Mouse (Mus musculus): ENCODE results near the gene Tmem253.

DNA sequence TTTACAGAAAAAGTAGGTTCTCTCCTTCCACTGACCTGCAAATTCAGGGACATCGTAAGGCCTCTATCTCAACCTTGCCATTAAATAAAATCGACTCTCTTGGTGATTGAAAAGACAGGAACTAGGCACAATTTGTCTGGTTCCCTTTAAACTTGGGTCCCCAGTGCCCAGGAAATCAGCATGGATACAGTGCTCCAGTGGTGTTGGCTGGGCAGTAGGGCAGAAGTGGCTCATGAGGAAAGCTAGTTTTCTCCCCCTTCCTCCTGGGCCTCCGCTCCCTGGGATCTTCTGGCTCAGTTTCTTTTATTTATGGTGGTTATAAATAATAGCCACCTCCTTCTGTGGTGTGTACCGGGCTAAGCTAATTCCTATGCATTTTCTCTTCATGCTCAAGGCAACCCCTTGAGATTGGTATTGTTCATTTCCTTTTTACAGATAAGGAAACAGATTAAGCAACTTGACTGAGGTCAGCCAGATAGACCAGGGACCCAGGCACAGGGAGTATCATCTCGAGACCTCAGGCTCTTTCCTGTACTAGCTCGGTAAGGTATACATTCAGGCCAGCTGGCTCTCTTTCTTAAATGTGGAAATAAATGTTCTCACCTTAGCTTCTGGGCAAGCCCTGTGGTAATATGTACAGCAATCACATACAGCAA, at the start of gene Tmem253:
- no peak for TF ChIP-seq CTCF (IDR thresholded peaks at IDR 0.05)
- no peak for TF ChIP-seq EP300 (IDR thresholded peaks at IDR 0.05)
